Mouse (Mus musculus): ENCODE results near the gene Ttll5.

GRCm38 (mm10) chr12:85951036-85951435 is 126.6 kb downstream of the Ttll5 start:
- no peak for TF ChIP-seq POLR2A (IDR thresholded peaks at IDR 0.05; ENCODE audit: low read depth, low read length)
- TF ChIP-seq CTCF (IDR thresholded peaks at IDR 0.05; ENCODE audit: extremely low read depth, insufficient read length, insufficient replicate concordance, low read depth, low read length), result no peak

Data from small intestine, adult 2 months (tissue).